Mouse (Mus musculus): ENCODE results near the gene Ttll3. TPM values are rescaled to one million over a fixed set of nuclear protein-coding genes. Genes with fewer than 3 reads are reported as not detected.

Gene Ttll3
- total and polyA plus RNA-seq, 3 experiments = 5.7 to 11.2 TPM; not detected in 1

- Histone ChIP-seq H3K9me3 (replicated peaks; ENCODE audit: insufficient read depth, low read length) (no peaks in the 10 kb centered on the region), H3K9ac (ENCODE audit: control insufficient read depth, low read depth, low read length, poor library complexity, severe bottlenecking) (no peak overlapping the region), H3K4me1 (ENCODE audit: control insufficient read depth in 1 of 2, insufficient read depth in 2 of 2, low read length in 2 of 2) (peaks cover 4 to 18% of the 10 kb centered on the region in 2 experiments), H3K36me3 (ENCODE audit: control insufficient read depth in 1 of 2, insufficient read depth in 2 of 2, low read length in 2 of 2) (peaks cover 0 to 6% of the 10 kb centered on the region in 2 experiments; a peak in 1 of 4 replicates), H3K4me3 (ENCODE audit: control insufficient read depth in 1 of 2, insufficient read depth in 1 of 2, low read depth in 2 of 2, low read length in 2 of 2) (no peak overlapping the region), H3K27me3 (ENCODE audit: control insufficient read depth in 1 of 2, insufficient read depth in 2 of 2, low read length in 2 of 2) (no peaks in the 10 kb centered on the region), H3K27ac (ENCODE audit: control insufficient read depth, low read depth, low read length) (no peak overlapping the region), H3K79me2 (ENCODE audit: control insufficient read depth, insufficient read depth, low read length, poor library complexity) (no peaks in the 10 kb centered on the region)
- no peak for TF ChIP-seq MAFK (IDR thresholded peaks at IDR 0.05; ENCODE audit: borderline replicate concordance, low read depth, low read length)
- no peak for TF ChIP-seq POLR2AphosphoS2 (IDR thresholded peaks at IDR 0.05; ENCODE audit: low read length)
- TF ChIP-seq BHLHE40 (IDR thresholded peaks at IDR 0.05; ENCODE audit: borderline replicate concordance, low read depth, low read length) = no peak
- TF ChIP-seq USF1 (IDR thresholded peaks at IDR 0.05; ENCODE audit: low read depth, low read length) = no peak
- no peak for TF ChIP-seq UBTF (IDR thresholded peaks at IDR 0.05; ENCODE audit: borderline replicate concordance, insufficient read depth, low read depth, low read length)
- no peak for TF ChIP-seq MAZ (IDR thresholded peaks at IDR 0.05; ENCODE audit: low read depth, low read length)
- no peak for TF ChIP-seq SIN3A (IDR thresholded peaks at IDR 0.05; ENCODE audit: low read length)
- TF ChIP-seq RCOR1 (IDR thresholded peaks at IDR 0.05; ENCODE audit: low read depth, low read length) = no peak
- no peak for TF ChIP-seq TAL1 (IDR thresholded peaks at IDR 0.05; ENCODE audit: low read length)
- TF ChIP-seq NRF1 (IDR thresholded peaks at IDR 0.05; ENCODE audit: insufficient read depth, low read depth, low read length, poor library complexity, severe bottlenecking) = no peak
- no peak for TF ChIP-seq NELFE (IDR thresholded peaks at IDR 0.05; ENCODE audit: low read depth, low read length)
- no peak for TF ChIP-seq USF2 (IDR thresholded peaks at IDR 0.05; ENCODE audit: borderline replicate concordance in 1 of 2, insufficient read depth in 1 of 2, low read depth in 1 of 2, low read length in 2 of 2)
- TF ChIP-seq ZMIZ1 (IDR thresholded peaks at IDR 0.05; ENCODE audit: low read depth, low read length) = no peak
- no peak for TF ChIP-seq E2F4 (IDR thresholded peaks at IDR 0.05; ENCODE audit: borderline replicate concordance, low read depth, low read length)
- no peak for TF ChIP-seq ETS1 (IDR thresholded peaks at IDR 0.05; ENCODE audit: low read depth, low read length)
- no peak for TF ChIP-seq HCFC1 (IDR thresholded peaks at IDR 0.05; ENCODE audit: low read depth, low read length)
- no peak for TF ChIP-seq MYC (IDR thresholded peaks at IDR 0.05; ENCODE audit: low read depth, low read length)
- TF ChIP-seq CHD2 (IDR thresholded peaks at IDR 0.05; ENCODE audit: low read length) = no peak
- no peak for TF ChIP-seq MXI1 (IDR thresholded peaks at IDR 0.05; ENCODE audit: low read depth, low read length)
- TF ChIP-seq JUND (IDR thresholded peaks at IDR 0.05; ENCODE audit: low read depth, low read length) = no peak
- DNase-seq (ENCODE audit: low read depth, low spot score) = no peak
These were observed 46.8 kb upstream of the Ttll3 start for GRCm38 (mm10) chr6:113342297-113342696.
